Mouse (Mus musculus) stomach, embryonic 15.5 days (tissue): ENCODE measurements around the gene F2rl3. TPM values are rescaled to one million over a fixed set of nuclear protein-coding genes. Genes with fewer than 3 reads are reported as not detected.

Source experiments
- ATAC-seq: fragments of 200-750 bp; cut with Nextera tagmentation; 2 replicates; pipeline ENCODE4 v1.8.0; 2017; ENCODE audit warnings: low read depth, moderate number of reproducible peaks, moderate TSS enrichment; ENCODE audit not compliant: insufficient read depth, low FRiP score
- H3K27ac ChIP-seq: fragments of 300-500 bp; sonication (generic); 2 replicates; pipeline ENCODE4 v1.5.1; 2015; ENCODE audit warnings: mild to moderate bottlenecking, inconsistent platforms
- H3K27me3 ChIP-seq: fragments of 300-500 bp; sonication (generic); replicated peaks from 2 replicates; pipeline ENCODE4 v1.6.1; 2015; ENCODE audit warnings: inconsistent platforms
- H3K36me3 ChIP-seq: fragments of 300-500 bp; sonication (generic); 2 replicates; pipeline ENCODE4 v1.6.1; 2015; ENCODE audit warnings: inconsistent platforms
- H3K4me1 ChIP-seq: fragments of 300-500 bp; sonication (generic); 2 replicates; pipeline ENCODE4 v1.6.1; 2015; ENCODE audit warnings: inconsistent platforms
- H3K4me2 ChIP-seq: fragments of 300-500 bp; sonication (generic); 2 replicates; pipeline ENCODE4 v1.6.1; 2015; ENCODE audit warnings: mild to moderate bottlenecking, inconsistent platforms
- H3K4me3 ChIP-seq: fragments of 300-500 bp; sonication (generic); replicated peaks from 2 replicates; pipeline ENCODE4 v1.5.1; 2015; ENCODE audit warnings: inconsistent platforms
- H3K9ac ChIP-seq: fragments of 300-500 bp; sonication (generic); 2 replicates; pipeline ENCODE4 v1.6.1; 2015; ENCODE audit warnings: inconsistent platforms
- H3K9me3 ChIP-seq: fragments of 300-500 bp; sonication (generic); 2 replicates; pipeline ENCODE4 v1.6.1; 2016; ENCODE audit warnings: inconsistent platforms
- WGBS: fragments of 180-500 bp; shearing (Covaris S2); methylation state at CpG from one replicate; pipeline ENCODE4 v1.1.7; 2015; 5-methylcytosine and 5-hydroxymethylcytosine counted together
- polyA plus RNA-seq: library from polyadenylated mRNA; unstranded; fragments of >200 nt; fragmentation: Nextera tagmentation; extraction: Ambion mirVana; gene quantifications from 2 replicates; pipeline ENCODE4 v1.2.1, GENCODE M21; 2015

Gene F2rl3
- polyA plus RNA-seq, 1 experiment from 2014 or later, result 3.2 TPM

GRCm38 (mm10) chr8:72751126-72751525 lies 10.6 kb upstream of the F2rl3 start:
- Histone ChIP-seq H3K27me3 (no peaks in the 10 kb centered on the region), H3K4me3 (no peak overlapping the region), H3K9me3 (no peaks in the 10 kb centered on the region), H3K4me2 (no peak overlapping the region), H3K9ac (no peak overlapping the region), H3K36me3 (peaks cover 76% of the 10 kb centered on the region), H3K4me1 (no peaks in the 10 kb centered on the region), H3K27ac (no peak overlapping the region)
- 88% methylated on average over 3 of the region's 3 CpGs for whole genome bisulfite sequencing
- ATAC-seq, result no peak

- no peak overlapping the region for H3K27ac ChIP-seq
- H3K36me3 ChIP-seq, result peaks cover 76% of the 10 kb centered on the region
- H3K27me3 ChIP-seq, result no peaks in the 10 kb centered on the region
- 78% methylated on average over 3 of the region's 3 CpGs for WGBS
- no peak overlapping the region for H3K4me3 ChIP-seq
- H3K4me1 ChIP-seq, result no peaks in the 10 kb centered on the region
- no peak for ATAC-seq
- H3K4me2 ChIP-seq, result no peak overlapping the region
- no peak overlapping the region for H3K9ac ChIP-seq
- H3K9me3 ChIP-seq, result no peaks in the 10 kb centered on the region
Observed at GRCm38 (mm10) chr8:72752289-72752688, 9.4 kb upstream of the F2rl3 start.

- Histone ChIP-seq H3K9me3 (no peaks in the 10 kb centered on the region), H3K4me2 (no peak overlapping the region), H3K4me1 (no peaks in the 10 kb centered on the region), H3K36me3 (peaks cover 71% of the 10 kb centered on the region), H3K27me3 (no peaks in the 10 kb centered on the region), H3K4me3 (no peak overlapping the region), H3K27ac (no peak overlapping the region), H3K9ac (no peak overlapping the region)
- 96% methylated on average over 9 of the region's 9 CpGs for WGBS
- ATAC-seq, result no peak
Observed at GRCm38 (mm10) chr8:72753165-72753564, 8.5 kb upstream of the F2rl3 start.

- no peaks in the 10 kb centered on the region for H3K9me3 ChIP-seq
- no peak overlapping the region for H3K9ac ChIP-seq
- no peaks in the 10 kb centered on the region for H3K4me1 ChIP-seq
- ATAC-seq, result no peak
- H3K4me3 ChIP-seq, result no peak overlapping the region
- H3K27me3 ChIP-seq, result no peaks in the 10 kb centered on the region
- H3K27ac ChIP-seq, result no peak overlapping the region
- H3K4me2 ChIP-seq, result no peak overlapping the region
- H3K36me3 ChIP-seq, result peaks cover 67% of the 10 kb centered on the region
- 92% methylated on average over 2 of the region's 2 CpGs for whole genome bisulfite sequencing
Observed at GRCm38 (mm10) chr8:72753781-72754180, 7.9 kb upstream of the F2rl3 start.

GRCm38 (mm10) chr8:72756031-72756430 lies 5.6 kb upstream of the F2rl3 start:
- no peak overlapping the region for H3K9ac ChIP-seq
- no peaks in the 10 kb centered on the region for H3K4me1 ChIP-seq
- peaks cover 47% of the 10 kb centered on the region for H3K36me3 ChIP-seq
- no peaks in the 10 kb centered on the region for H3K9me3 ChIP-seq
- no peak overlapping the region for H3K4me2 ChIP-seq
- ATAC-seq, result no peak
- WGBS, result 89% methylated on average over 2 of the region's 2 CpGs
- H3K27ac ChIP-seq, result no peak overlapping the region
- no peak overlapping the region for H3K4me3 ChIP-seq
- H3K27me3 ChIP-seq, result no peaks in the 10 kb centered on the region

- Histone ChIP-seq H3K27me3 (no peaks in the 10 kb centered on the region), H3K4me3 (no peak overlapping the region), H3K4me1 (no peaks in the 10 kb centered on the region), H3K9ac (no peak overlapping the region), H3K27ac (no peak overlapping the region), H3K4me2 (no peak overlapping the region), H3K36me3 (peaks cover 44% of the 10 kb centered on the region), H3K9me3 (no peaks in the 10 kb centered on the region)
- WGBS, result 96% methylated on average over 35 of the region's 35 CpGs
- peak; percentile 13; the same call in 1 of the 2 replicates for ATAC-seq
Observed at GRCm38 (mm10) chr8:72756771-72757390, 4.8 kb upstream of the F2rl3 start.

- peak; percentile 7; the same call in 1 of the 2 replicates for ATAC-seq
- Histone ChIP-seq H3K27me3 (no peaks in the 10 kb centered on the region), H3K27ac (no peak overlapping the region), H3K4me3 (no peak overlapping the region), H3K9me3 (no peaks in the 10 kb centered on the region), H3K4me1 (no peaks in the 10 kb centered on the region), H3K36me3 (peaks cover 39% of the 10 kb centered on the region), H3K9ac (no peak overlapping the region), H3K4me2 (no peak overlapping the region)
- 89% methylated on average over 15 of the region's 15 CpGs for WGBS
Observed at GRCm38 (mm10) chr8:72757426-72758195, 4.1 kb upstream of the F2rl3 start.

GRCm38 (mm10) chr8:72758310-72758709 lies 3.4 kb upstream of the F2rl3 start:
- ATAC-seq, result no peak
- H3K36me3 ChIP-seq, result peaks cover 36% of the 10 kb centered on the region
- H3K9me3 ChIP-seq, result no peaks in the 10 kb centered on the region

GRCm38 (mm10) chr8:72760216-72760615 lies 1.5 kb upstream of the F2rl3 start:
- H3K4me2 ChIP-seq, result no peak overlapping the region
- no peak for ATAC-seq
- H3K27ac ChIP-seq, result no peak overlapping the region
- no peak overlapping the region for H3K9ac ChIP-seq
- H3K36me3 ChIP-seq, result peaks cover 24% of the 10 kb centered on the region
- H3K4me1 ChIP-seq, result no peaks in the 10 kb centered on the region
- H3K27me3 ChIP-seq, result no peaks in the 10 kb centered on the region
- no peaks in the 10 kb centered on the region for H3K9me3 ChIP-seq
- 77% methylated on average over 3 of the region's 3 CpGs for WGBS
- H3K4me3 ChIP-seq, result no peak overlapping the region

More at GRCm38 (mm10) chr8:72758310-72758709, 3.4 kb upstream of the F2rl3 start:
- Histone ChIP-seq H3K27ac (no peak overlapping the region), H3K27me3 (no peaks in the 10 kb centered on the region), H3K4me2 (no peak overlapping the region), H3K9ac (no peak overlapping the region), H3K4me3 (no peak overlapping the region), H3K4me1 (no peaks in the 10 kb centered on the region)

- Histone ChIP-seq H3K4me1 (no peaks in the 10 kb centered on the region), H3K9me3 (no peaks in the 10 kb centered on the region), H3K27ac (no peak overlapping the region), H3K4me2 (no peak overlapping the region; the same call in 1 of the 2 replicates), H3K27me3 (no peaks in the 10 kb centered on the region), H3K36me3 (peaks cover 5% of the 10 kb centered on the region), H3K9ac (no peak overlapping the region), H3K4me3 (no peak overlapping the region)
- 85% methylated on average over 12 of the region's 12 CpGs for WGBS
- ATAC-seq, result no peak
Observed at GRCm38 (mm10) chr8:72762306-72762705, 626 bp downstream of the F2rl3 start.

GRCm38 (mm10) chr8:72765696-72766095 lies 4.0 kb downstream of the F2rl3 start:
- Histone ChIP-seq H3K27me3 (no peaks in the 10 kb centered on the region), H3K4me1 (no peaks in the 10 kb centered on the region), H3K9me3 (no peaks in the 10 kb centered on the region), H3K9ac (no peak overlapping the region), H3K27ac (no peak overlapping the region), H3K4me2 (no peak overlapping the region), H3K4me3 (no peak overlapping the region), H3K36me3 (no peaks in the 10 kb centered on the region)
- ATAC-seq, result no peak
- 77% methylated on average over 4 of the region's 4 CpGs for WGBS

- ATAC-seq, result no peak
- no peaks in the 10 kb centered on the region for H3K27me3 ChIP-seq
- H3K27ac ChIP-seq, result no peak overlapping the region
- WGBS, result 34% methylated on average over 7 of the region's 7 CpGs
- no peak overlapping the region for H3K4me2 ChIP-seq
- no peaks in the 10 kb centered on the region for H3K9me3 ChIP-seq
- H3K36me3 ChIP-seq, result no peaks in the 10 kb centered on the region
- no peak overlapping the region for H3K9ac ChIP-seq
- H3K4me1 ChIP-seq, result no peaks in the 10 kb centered on the region
- no peak overlapping the region for H3K4me3 ChIP-seq
Observed at GRCm38 (mm10) chr8:72766777-72767176, 5.1 kb downstream of the F2rl3 start.
